Mouse (Mus musculus): ENCODE data around the gene Nptn.
A peak's percentile ranks its signal among the peaks of the same experiment; 100 is the strongest.
"Not testable (repeated sequence)": the region's sequence is repeated elsewhere in the genome, so short reads cannot be mapped to it uniquely, and the experiment has no call there.

Nptn gene

GRCm38 (mm10) chr9:58560211-58560610 is 21.8 kb upstream of the Nptn start:
- no peak for DNase-seq (ENCODE audit: low read depth, low spot score)

DNA sequence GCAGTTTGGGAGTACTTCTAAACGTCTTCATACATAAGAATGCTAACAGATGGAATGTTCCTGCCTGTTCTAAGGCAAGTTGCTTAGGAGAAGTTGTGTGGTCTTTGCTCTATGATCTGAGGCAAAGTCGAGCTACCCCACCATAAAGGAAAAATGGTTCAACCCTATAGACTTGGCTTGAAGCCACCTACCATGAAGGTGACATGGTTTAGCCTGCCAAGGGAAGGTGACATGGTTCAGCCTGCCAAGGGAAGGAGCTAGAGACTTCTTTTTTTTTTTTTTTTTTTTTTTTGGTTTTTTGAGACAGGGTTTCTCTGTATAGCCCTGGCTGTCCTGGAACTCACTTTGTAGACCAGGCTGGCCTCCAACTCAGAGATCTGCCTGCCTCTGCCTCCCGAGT is 16.1 kb upstream of the Nptn start:
- DNase-seq (ENCODE audit: low read depth, low spot score): not testable (repeated sequence)

GRCm38 (mm10) chr9:58567682-58568081 is 14.4 kb upstream of the Nptn start:
- peak; percentile 56 for DNase-seq (ENCODE audit: low read depth, low spot score)

GRCm38 (mm10) chr9:58571001-58571400 is 11.0 kb upstream of the Nptn start:
- DNase-seq (ENCODE audit: low read depth, low spot score): no peak

- DNase-seq (ENCODE audit: low read depth, low spot score): peak; percentile 97
These were observed 3.4 kb upstream of the Nptn start for GRCm38 (mm10) chr9:58578669-58579068.

- DNase-seq (ENCODE audit: low read depth, low spot score): peak; percentile 93
These were observed 1.4 kb upstream of the Nptn start for GRCm38 (mm10) chr9:58580453-58581195.

DNA sequence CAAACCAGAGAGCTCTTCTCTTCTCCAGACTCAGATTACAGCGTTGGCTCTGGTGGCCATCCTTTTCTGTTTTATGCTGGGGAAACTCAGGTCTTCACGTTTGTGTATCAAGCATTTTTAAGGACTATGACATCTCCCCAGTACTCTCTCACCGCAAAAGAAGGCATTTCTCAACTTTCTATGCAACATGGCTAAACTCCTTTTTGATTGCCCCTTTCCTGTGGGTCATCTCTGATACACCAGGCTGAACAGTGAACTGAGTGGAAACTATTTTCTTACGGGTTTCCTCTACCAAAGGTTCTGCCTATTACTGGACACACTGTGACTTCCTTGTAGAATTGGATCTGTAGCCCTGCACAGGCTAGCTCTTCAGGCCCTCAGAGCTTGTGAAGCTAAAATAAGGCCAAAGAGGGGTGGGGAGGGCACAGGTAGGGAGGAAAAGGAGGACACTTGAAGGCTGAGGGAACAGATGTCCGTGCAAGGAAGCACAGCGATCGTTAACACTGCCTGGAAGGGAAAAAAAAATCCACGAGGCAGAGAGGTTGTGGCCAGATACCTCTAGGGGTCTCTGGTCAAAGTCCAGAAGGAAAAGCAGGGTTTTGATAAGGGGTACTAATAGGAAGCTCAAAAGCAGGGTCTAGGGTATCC is 633 bp upstream of the Nptn start:
- peak; percentile 58 for DNase-seq (ENCODE audit: low read depth, low spot score)

DNA sequence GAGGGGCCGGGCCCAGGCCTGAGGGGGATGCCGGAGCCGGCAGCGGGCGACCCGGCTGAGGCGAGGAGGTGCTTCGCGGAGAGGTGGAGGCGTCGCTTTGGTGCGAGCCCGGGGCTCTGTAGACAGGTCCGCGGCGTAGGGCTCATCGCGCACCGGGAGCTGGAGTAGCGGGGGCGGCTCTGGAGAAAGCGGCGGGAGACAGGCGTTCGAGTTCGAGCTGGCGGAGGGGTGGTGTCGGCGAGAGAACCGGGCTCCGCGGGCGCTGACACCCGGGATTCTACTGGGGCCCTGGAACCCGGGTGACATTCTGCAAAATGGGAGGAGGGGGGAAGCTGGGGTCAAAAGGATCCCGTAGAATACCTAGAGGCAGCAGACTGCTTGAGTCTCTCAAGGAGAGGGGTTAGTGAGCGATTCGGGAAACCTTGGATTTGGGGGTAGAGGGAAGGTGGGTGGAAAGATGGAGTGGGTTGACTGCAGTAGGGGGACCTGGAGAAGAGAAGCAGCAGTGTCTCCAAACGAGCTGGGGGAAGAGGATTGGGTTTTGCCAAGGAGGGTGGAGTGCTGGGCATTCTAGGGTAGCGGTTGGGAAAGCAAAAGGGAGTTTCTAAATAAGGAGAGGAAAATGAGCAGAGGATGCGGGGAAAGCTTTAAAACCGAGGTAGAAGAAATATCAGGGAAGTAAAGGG is 684 bp downstream of the Nptn start:
- DNase-seq (ENCODE audit: low read depth, low spot score): peak; percentile 51

- DNase-seq (ENCODE audit: low read depth, low spot score): no peak
These were observed 1.2 kb downstream of the Nptn start for GRCm38 (mm10) chr9:58583267-58583641.

GRCm38 (mm10) chr9:58584323-58584722 is 2.3 kb downstream of the Nptn start:
- DNase-seq (ENCODE audit: low read depth, low spot score): no peak

- DNase-seq (ENCODE audit: low read depth, low spot score): no peak
These were observed 6.6 kb downstream of the Nptn start for GRCm38 (mm10) chr9:58588657-58589056.

- DNase-seq (ENCODE audit: low read depth, low spot score): peak; percentile 28
These were observed 13.3 kb downstream of the Nptn start for GRCm38 (mm10) chr9:58595313-58595712.

DNA sequence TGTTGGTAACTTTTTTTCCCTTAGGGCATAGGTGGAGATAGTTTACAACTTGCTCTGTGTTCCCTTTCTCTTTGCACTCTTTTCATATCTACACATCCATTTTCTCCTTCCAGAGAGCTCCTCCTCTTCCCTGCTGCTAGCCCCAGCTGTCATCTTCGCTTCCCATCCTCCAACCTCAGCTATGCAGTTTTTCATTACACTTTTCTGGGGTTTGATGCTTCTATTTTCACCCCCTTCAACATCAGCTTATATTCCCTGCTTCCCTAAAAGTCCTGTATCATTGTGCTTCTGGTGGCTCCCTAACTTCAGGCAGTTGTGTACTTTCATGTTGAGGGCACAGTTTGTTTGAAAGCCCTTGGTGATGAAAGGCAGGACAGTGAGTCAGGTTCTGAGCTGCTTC is 31.8 kb downstream of the Nptn start:
- no peak for DNase-seq (ENCODE audit: low read depth, low spot score)

GRCm38 (mm10) chr9:58615064-58615938 is 33.3 kb downstream of the Nptn start:
- peak; percentile 41 for DNase-seq (ENCODE audit: low read depth, low spot score)

DNA sequence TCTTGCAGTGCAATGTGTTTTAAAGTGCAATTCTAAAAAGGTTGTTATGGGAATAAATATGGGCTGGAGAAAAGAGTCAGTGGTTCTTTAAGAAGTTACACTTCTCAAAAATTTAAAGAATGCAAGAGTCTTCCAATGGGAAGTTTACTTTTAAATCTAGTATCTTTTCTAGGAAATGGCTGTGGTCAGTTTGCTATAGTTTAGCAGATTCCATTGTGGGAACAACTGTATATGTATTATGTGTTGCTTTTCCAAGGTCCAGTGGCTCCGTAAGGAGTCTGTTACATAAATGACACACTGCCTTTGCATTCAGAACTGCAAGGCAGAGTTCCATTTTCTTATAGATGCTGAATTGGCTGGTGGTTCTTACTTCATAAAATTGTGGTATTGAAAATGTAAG is 41.0 kb downstream of the Nptn start:
- peak; percentile 50 for DNase-seq (ENCODE audit: low read depth, low spot score)

- no peak for DNase-seq (ENCODE audit: low read depth, low spot score)
These were observed 45.2 kb downstream of the Nptn start for GRCm38 (mm10) chr9:58627197-58627596.

DNA sequence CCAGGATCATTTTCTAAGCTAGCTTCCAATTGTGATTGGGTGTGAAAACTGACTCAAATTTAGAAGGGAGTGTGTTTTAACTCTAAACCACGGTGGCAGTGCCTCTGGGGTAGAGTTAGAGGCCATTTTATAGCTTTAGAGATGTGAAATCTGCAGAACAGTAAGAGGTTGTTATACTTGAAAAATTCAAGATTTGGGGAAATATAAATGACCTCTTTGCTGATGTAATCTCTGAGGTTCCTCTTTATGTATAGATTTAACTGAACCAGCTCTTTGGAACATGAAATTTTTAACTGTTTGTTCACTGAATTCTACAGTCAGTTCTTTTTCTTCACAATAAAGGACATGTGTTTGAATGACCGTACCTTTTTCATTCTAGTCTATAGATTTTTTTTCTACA is 48.4 kb downstream of the Nptn start:
- DNase-seq (ENCODE audit: low read depth, low spot score): no peak

GRCm38 (mm10) chr9:58648406-58649264 is 66.6 kb downstream of the Nptn start:
- DNase-seq (ENCODE audit: low read depth, low spot score): no peak

GRCm38 (mm10) chr9:58649265-58649626 is 67.2 kb downstream of the Nptn start:
- no peak for DNase-seq (ENCODE audit: low read depth, low spot score)

- peak; percentile 86 for DNase-seq (ENCODE audit: low read depth, low spot score)
These were observed 70.0 kb downstream of the Nptn start for GRCm38 (mm10) chr9:58651993-58652392.

DNA sequence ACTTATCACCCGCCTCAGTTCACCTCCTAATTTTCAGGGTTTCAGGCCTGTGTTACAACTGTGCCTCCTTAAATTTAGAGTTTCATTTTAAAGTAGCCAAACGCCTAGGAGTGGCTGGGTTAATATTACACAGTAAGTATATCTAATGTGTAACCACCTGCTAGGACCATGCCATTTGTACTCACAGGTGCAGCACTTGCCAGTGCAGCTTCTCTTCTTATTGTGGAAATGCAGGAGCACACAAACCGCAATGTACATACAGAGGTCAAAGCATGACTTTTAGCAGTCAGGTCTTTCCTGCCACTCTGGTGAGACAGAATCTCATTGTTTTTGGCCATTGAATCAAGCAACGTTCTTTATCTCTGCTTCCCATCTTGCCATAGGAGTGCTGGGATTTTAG is 72.5 kb downstream of the Nptn start:
- DNase-seq (ENCODE audit: low read depth, low spot score): no peak

All from 3T3-L1 (cell line).